Mouse (Mus musculus): Measurements from ENCODE around the gene Irak2. TPM values are rescaled to one million over a fixed set of nuclear protein-coding genes. Genes with fewer than 3 reads are reported as not detected.
"Not testable (repeated sequence)": the region's sequence is repeated elsewhere in the genome, so short reads cannot be mapped to it uniquely, and the experiment has no call there.

Irak2 gene
- polyA plus RNA-seq, 1 experiment from 2014 or later = 9.3 TPM

DNA sequence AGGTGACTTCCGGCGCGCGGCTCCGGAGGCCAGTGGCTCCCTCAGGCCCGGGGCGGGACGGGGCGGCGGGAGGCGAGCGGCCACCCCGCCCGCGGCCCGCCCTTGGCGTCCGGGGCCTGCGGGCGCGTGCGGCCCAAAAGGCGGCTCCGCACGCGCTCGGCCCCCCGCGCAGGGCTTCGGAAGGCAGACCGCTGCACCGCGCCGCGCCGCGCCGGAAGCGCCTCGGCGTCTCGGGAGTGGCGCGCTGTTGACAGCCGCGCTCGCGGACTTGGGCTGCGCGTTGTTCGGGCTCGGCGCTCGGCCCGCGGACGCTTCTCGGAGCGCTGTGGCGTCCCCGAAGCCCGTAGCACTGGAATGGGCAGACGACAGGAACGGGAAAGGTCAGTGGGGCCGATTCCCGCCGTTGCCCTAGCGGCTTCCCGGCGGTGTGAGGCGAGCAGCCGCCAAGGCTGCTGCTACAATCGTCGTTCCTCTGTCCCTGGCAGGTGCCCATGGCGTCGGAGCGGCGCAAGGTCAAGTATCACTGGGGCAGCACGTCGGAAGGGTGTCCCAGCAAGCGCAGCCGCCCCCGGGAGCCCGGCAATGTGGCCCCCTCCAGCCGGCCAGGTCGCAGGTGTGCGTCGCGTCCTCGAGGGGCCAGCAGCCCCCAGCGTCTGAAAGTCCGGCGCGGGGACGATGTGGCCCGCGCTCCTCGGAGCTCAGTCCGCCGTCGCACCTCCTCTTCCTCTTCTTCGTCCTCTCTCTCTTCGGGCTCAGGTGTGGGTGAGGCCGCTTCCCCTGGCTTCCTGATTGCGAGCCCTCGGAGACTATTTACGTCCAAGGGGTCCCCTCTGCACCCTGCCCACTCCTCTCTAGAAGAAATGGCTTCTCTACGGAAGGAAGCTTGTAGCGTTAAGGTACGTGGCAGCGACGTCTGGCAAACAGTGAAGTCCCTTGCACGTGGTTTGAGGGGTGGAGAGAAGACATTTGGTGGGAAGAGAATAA lies 59.2 kb downstream of the Irak2 start:
- H3K4me3 ChIP-seq (replicated peaks; ENCODE audit: low read length) = peak overlapping the region; percentile 95
- ATAC-seq (ENCODE audit: insufficient read depth, low FRiP score) = no peak; the same call in 1 of the 2 replicates
- peaks cover 21% of the 10 kb centered on the region for H3K4me1 ChIP-seq (ENCODE audit: control insufficient read depth, insufficient read depth, low read length)
- peak overlapping the region; percentile 90 for H3K9ac ChIP-seq (ENCODE audit: low read length)
- peak overlapping the region; percentile 96 for H3K4me2 ChIP-seq (ENCODE audit: low read depth, low read length)
- H3K9me3 ChIP-seq (replicated peaks; ENCODE audit: control insufficient read depth, low read length) = no peaks in the 10 kb centered on the region
- WGBS = under 1% methylated on average over 89 of the region's 113 CpGs
- H3K27ac ChIP-seq (ENCODE audit: low read length) = peak overlapping the region; percentile 93
- H3K27me3 ChIP-seq (ENCODE audit: control insufficient read depth, insufficient read depth, low read length) = no peaks in the 10 kb centered on the region
- H3K36me3 ChIP-seq (ENCODE audit: control insufficient read depth, insufficient read depth, low read length) = peaks cover 10% of the 10 kb centered on the region; the same call in 1 of the 2 replicates

DNA sequence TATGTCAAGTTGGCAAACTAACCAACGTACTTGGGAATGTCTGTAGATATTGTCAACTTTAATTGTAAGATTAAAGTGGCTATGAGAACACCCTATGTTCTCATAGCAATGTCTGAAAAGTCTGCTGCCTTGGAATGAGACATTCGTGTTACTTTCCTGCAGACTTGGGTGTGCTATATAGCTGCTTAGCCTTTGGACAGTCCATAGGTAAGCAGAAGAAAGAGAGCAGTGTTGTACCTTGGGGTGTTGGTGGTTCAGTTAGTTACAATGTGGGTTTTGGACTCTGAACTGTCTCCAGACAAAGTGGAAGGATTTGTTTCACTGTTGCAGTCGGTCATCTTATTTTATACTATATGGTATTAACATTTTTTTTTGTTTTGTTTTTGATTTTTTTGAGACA lies 74.5 kb downstream of the Irak2 start:
- H3K4me1 ChIP-seq (ENCODE audit: control insufficient read depth, insufficient read depth, low read length) = no peaks in the 10 kb centered on the region
- ATAC-seq (ENCODE audit: insufficient read depth, low FRiP score) = no peak
- no peak overlapping the region for H3K9ac ChIP-seq (ENCODE audit: low read length)
- WGBS = 92% methylated on average over 3 of the region's 3 CpGs
- H3K4me2 ChIP-seq (ENCODE audit: low read depth, low read length) = no peak overlapping the region
- H3K9me3 ChIP-seq (replicated peaks; ENCODE audit: control insufficient read depth, low read length) = no peaks in the 10 kb centered on the region
- H3K27ac ChIP-seq (ENCODE audit: low read length) = no peak overlapping the region
- H3K4me3 ChIP-seq (replicated peaks; ENCODE audit: low read length) = no peak overlapping the region
- H3K27me3 ChIP-seq (ENCODE audit: control insufficient read depth, insufficient read depth, low read length) = no peaks in the 10 kb centered on the region
- H3K36me3 ChIP-seq (ENCODE audit: control insufficient read depth, insufficient read depth, low read length) = peaks cover 22% of the 10 kb centered on the region

DNA sequence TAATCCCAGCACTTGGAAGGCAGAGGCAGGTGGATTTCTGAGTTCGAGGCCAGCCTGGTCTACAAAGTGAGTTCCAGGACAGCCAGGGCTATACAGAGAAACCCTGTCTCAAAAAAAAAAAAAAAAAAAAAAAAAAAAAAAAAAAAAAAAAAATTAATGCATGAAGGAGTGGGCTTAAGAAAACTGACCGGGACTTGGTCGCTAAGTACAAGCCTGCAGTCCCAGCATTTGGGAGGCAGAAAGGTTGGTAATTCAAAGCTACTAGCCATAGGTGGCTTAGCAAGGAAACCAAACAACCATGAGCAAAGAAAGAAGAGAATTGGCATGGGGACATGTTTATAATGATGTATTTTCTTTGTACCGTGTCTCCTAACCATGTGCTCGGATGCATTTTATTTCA lies 75.1 kb downstream of the Irak2 start:
- H3K9ac ChIP-seq (ENCODE audit: low read length); ATAC-seq (ENCODE audit: insufficient read depth, low FRiP score); H3K4me2 ChIP-seq (ENCODE audit: low read depth, low read length); H3K27me3 ChIP-seq (ENCODE audit: control insufficient read depth, insufficient read depth, low read length); H3K4me1 ChIP-seq (ENCODE audit: control insufficient read depth, insufficient read depth, low read length); H3K27ac ChIP-seq (ENCODE audit: low read length); H3K9me3 ChIP-seq (replicated peaks; ENCODE audit: control insufficient read depth, low read length); H3K4me3 ChIP-seq (replicated peaks; ENCODE audit: low read length): not testable (repeated sequence)
- H3K36me3 ChIP-seq (ENCODE audit: control insufficient read depth, insufficient read depth, low read length) = peaks cover 22% of the 10 kb centered on the region
- 85% methylated on average over 5 of the region's 5 CpGs for WGBS

DNA sequence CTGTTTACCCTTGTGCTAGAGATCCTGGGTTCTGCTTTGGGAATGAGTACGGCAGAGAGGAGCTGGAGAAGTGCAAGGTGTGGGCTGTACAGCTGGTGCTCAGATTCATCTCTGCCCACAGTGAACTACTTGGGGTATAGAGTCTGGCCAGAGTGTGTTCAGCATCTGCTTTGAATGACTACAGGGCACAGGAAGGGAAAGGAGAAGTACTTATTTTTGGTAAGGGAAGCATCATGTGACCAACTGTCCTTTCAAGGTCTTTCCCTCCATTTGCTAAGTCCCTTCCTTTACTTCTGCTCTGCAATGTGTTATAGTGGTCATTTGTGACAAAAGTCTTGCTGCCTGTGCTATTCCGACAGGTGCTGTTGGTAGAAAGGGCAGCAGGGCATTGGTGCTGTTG lies 76.0 kb downstream of the Irak2 start:
- ATAC-seq (ENCODE audit: insufficient read depth, low FRiP score) = no peak
- H3K4me3 ChIP-seq (replicated peaks; ENCODE audit: low read length) = no peak overlapping the region
- H3K4me1 ChIP-seq (ENCODE audit: control insufficient read depth, insufficient read depth, low read length) = no peaks in the 10 kb centered on the region
- no peak overlapping the region for H3K4me2 ChIP-seq (ENCODE audit: low read depth, low read length)
- WGBS = 84% methylated on average over 2 of the region's 2 CpGs
- no peak overlapping the region for H3K9ac ChIP-seq (ENCODE audit: low read length)
- H3K36me3 ChIP-seq (ENCODE audit: control insufficient read depth, insufficient read depth, low read length) = peaks cover 24% of the 10 kb centered on the region
- no peak overlapping the region for H3K27ac ChIP-seq (ENCODE audit: low read length)
- H3K27me3 ChIP-seq (ENCODE audit: control insufficient read depth, insufficient read depth, low read length) = no peaks in the 10 kb centered on the region
- H3K9me3 ChIP-seq (replicated peaks; ENCODE audit: control insufficient read depth, low read length) = no peaks in the 10 kb centered on the region

DNA sequence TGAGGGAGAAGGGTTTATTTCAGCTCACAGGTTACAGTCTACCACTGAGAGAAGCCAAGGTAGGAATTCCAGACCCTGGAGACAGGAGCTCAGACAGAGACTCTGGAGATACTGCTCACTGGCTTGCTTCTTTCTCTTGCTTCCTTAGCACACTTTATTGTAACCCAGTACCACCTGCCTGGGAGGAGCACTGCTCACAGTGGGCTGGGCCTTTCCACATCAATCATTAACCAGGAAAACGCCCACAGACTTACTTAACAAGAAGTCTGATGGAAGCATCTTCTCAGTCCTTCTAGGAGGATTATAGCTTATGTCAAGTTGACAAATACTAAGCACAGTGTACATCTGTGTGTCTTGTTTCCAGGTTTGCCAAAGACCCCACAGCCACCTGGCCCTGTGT lies 76.5 kb downstream of the Irak2 start:
- Histone ChIP-seq H3K9me3 (replicated peaks; ENCODE audit: control insufficient read depth, low read length) (no peaks in the 10 kb centered on the region), H3K4me2 (ENCODE audit: low read depth, low read length) (no peak overlapping the region), H3K36me3 (ENCODE audit: control insufficient read depth, insufficient read depth, low read length) (peaks cover 22% of the 10 kb centered on the region; the same call in 1 of the 2 replicates), H3K4me1 (ENCODE audit: control insufficient read depth, insufficient read depth, low read length) (no peaks in the 10 kb centered on the region), H3K27me3 (ENCODE audit: control insufficient read depth, insufficient read depth, low read length) (no peaks in the 10 kb centered on the region), H3K4me3 (replicated peaks; ENCODE audit: low read length) (no peak overlapping the region), H3K9ac (ENCODE audit: low read length) (no peak overlapping the region), H3K27ac (ENCODE audit: low read length) (no peak overlapping the region)
- WGBS = 37% methylated on average over 1 of the region's 1 CpGs
- ATAC-seq (ENCODE audit: insufficient read depth, low FRiP score) = no peak

DNA sequence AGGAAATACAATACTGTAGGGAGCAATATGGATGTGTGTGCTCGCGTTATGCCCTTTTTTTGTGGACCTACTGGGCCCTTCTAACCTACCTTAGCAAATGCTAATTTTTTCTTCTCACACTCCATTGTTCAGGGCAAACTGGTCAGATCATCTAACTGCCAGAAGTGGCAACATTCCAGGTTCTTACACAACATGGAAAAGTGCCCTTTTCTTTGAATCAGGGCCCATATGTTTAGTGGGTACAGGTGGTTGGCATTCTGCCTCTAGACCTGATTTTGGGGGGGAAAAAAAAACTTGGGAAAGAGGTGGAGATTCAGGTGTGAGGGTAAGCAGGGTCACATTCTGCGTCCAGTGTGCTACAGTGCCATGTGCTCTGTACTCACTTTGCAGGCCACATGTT lies 79.3 kb downstream of the Irak2 start:
- no peak for ATAC-seq (ENCODE audit: insufficient read depth, low FRiP score)

DNA sequence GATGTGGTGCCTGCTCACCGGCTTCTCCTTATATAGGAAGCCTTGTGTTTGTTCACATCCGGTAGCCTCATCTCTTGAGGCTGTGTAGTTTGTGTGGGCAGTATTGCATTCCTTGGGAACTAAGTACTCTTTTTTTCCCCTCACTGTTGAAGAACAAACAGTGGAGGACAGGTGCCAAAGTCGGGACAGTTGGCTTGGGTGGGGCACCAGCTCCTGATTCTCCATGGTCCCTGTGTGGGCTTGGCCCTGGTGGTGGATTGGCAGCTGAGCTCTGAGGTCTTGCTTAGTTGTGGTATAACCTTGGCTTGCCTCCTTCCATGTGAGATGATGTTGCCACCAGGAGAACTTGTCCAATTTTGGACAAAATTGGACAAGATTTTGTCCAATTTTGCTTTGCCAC lies 81.6 kb downstream of the Irak2 start, which contains the start of gene Ghrl:
TSS of gene Ghrl (minus strand) at position 3 of the 400 bp plus-strand sequence.
- H3K4me2 ChIP-seq (ENCODE audit: low read depth, low read length) = no peak within 1 kb of the TSS
- no peaks in the 10 kb centered on the region for H3K4me1 ChIP-seq (ENCODE audit: control insufficient read depth, insufficient read depth, low read length)
- H3K36me3 ChIP-seq (ENCODE audit: control insufficient read depth, insufficient read depth, low read length) = peaks cover 11% of the 10 kb centered on the region; the same call in 1 of the 2 replicates
- no peak for ATAC-seq (ENCODE audit: insufficient read depth, low FRiP score)
- H3K9ac ChIP-seq (ENCODE audit: low read length) = no peak within 1 kb of the TSS
- H3K9me3 ChIP-seq (replicated peaks; ENCODE audit: control insufficient read depth, low read length) = no peaks in the 10 kb centered on the region
- H3K27me3 ChIP-seq (ENCODE audit: control insufficient read depth, insufficient read depth, low read length) = no peaks in the 10 kb centered on the region
- H3K27ac ChIP-seq (ENCODE audit: low read length) = no peak within 1 kb of the TSS
- H3K4me3 ChIP-seq (replicated peaks; ENCODE audit: low read length) = no peak within 1 kb of the TSS
- 59% methylated on average over 3 of the region's 3 CpGs for WGBS

More for the DNA sequence above, 79.3 kb downstream of the Irak2 start:
- Histone ChIP-seq H3K27me3 (ENCODE audit: control insufficient read depth, insufficient read depth, low read length) (no peaks in the 10 kb centered on the region), H3K4me1 (ENCODE audit: control insufficient read depth, insufficient read depth, low read length) (no peaks in the 10 kb centered on the region), H3K36me3 (ENCODE audit: control insufficient read depth, insufficient read depth, low read length) (peaks cover 17% of the 10 kb centered on the region; the same call in 1 of the 2 replicates), H3K4me3 (replicated peaks; ENCODE audit: low read length) (no peak overlapping the region), H3K9ac (ENCODE audit: low read length) (no peak overlapping the region), H3K4me2 (ENCODE audit: low read depth, low read length) (no peak overlapping the region), H3K27ac (ENCODE audit: low read length) (no peak overlapping the region), H3K9me3 (replicated peaks; ENCODE audit: control insufficient read depth, low read length) (no peaks in the 10 kb centered on the region)
- WGBS = 88% methylated on average over 3 of the region's 3 CpGs

DNA sequence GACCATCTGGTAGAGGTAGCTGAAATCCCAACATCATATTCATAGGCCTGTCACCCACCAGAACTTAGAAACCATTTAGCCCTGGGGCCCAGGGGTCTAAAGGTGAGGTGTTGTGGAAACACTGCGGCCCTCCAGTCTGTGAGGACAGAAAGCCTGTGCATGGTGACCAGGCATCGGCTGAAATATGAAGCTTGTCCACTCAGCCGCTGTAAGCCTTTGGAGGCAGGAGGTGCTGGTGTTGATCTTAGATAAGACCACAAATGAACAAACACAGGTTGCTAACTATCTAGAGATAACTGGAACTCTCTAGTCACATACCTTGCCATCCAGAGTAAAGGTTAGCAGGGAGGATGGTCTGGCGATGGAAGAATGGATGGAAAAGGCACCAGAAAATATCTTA lies 82.8 kb downstream of the Irak2 start:
- H3K27ac ChIP-seq (ENCODE audit: low read length) = no peak overlapping the region
- peaks cover 12% of the 10 kb centered on the region for H3K36me3 ChIP-seq (ENCODE audit: control insufficient read depth, insufficient read depth, low read length)
- 66% methylated on average over 4 of the region's 4 CpGs for WGBS
- H3K9me3 ChIP-seq (replicated peaks; ENCODE audit: control insufficient read depth, low read length) = no peaks in the 10 kb centered on the region
- no peaks in the 10 kb centered on the region for H3K4me1 ChIP-seq (ENCODE audit: control insufficient read depth, insufficient read depth, low read length)
- H3K27me3 ChIP-seq (ENCODE audit: control insufficient read depth, insufficient read depth, low read length) = no peaks in the 10 kb centered on the region
- no peak overlapping the region for H3K4me2 ChIP-seq (ENCODE audit: low read depth, low read length)
- H3K9ac ChIP-seq (ENCODE audit: low read length) = no peak overlapping the region
- no peak overlapping the region for H3K4me3 ChIP-seq (replicated peaks; ENCODE audit: low read length)
- ATAC-seq (ENCODE audit: insufficient read depth, low FRiP score) = no peak; the same call in 1 of the 2 replicates

DNA sequence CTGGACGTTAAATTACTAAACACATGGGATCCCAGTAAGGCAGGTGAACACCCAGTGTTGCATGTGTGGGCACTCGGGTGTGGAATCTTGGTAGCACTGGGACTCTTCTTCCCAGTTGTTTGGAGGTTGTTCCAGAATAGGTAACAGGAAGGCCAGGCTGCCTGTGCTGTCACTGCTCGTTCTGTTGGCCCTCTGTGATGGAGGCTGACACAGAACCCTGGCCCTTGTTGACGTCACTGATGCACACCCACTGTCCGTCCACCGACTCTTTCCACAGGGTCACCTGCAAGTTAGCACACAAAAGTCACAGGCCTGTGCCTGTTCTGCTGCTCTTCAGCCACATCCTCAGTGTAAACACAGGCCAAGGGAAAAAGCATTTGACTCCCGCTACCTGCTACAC lies 89.9 kb downstream of the Irak2 start:
- Histone ChIP-seq H3K27ac (ENCODE audit: low read length) (no peak overlapping the region), H3K27me3 (ENCODE audit: control insufficient read depth, insufficient read depth, low read length) (no peaks in the 10 kb centered on the region), H3K36me3 (ENCODE audit: control insufficient read depth, insufficient read depth, low read length) (peaks cover 20% of the 10 kb centered on the region), H3K4me2 (ENCODE audit: low read depth, low read length) (no peak overlapping the region), H3K9me3 (replicated peaks; ENCODE audit: control insufficient read depth, low read length) (no peaks in the 10 kb centered on the region), H3K4me3 (replicated peaks; ENCODE audit: low read length) (no peak overlapping the region), H3K4me1 (ENCODE audit: control insufficient read depth, insufficient read depth, low read length) (no peaks in the 10 kb centered on the region), H3K9ac (ENCODE audit: low read length) (no peak overlapping the region)
- no peak for ATAC-seq (ENCODE audit: insufficient read depth, low FRiP score)
- 77% methylated on average over 7 of the region's 7 CpGs for WGBS

All from stomach, embryonic 16.5 days (tissue).